Mouse (Mus musculus) liver (tissue): ENCODE measurements around the gene Rfwd3.
A peak's percentile ranks its signal among the peaks of the same experiment; 100 is the strongest.
"Not testable (repeated sequence)": the region's sequence is repeated elsewhere in the genome, so short reads cannot be mapped to it uniquely, and the experiment has no call there.

Source experiments
- DNase-seq: peaks from one replicate; pipeline ENCODE4 v3.0.0-alpha.2; 2020; ENCODE audit warnings: mixed read lengths

The Rfwd3 gene

GRCm38 (mm10) chr8:111299821-111300568, at the start of gene Rfwd3:
Rfwd3 (minus strand) TSS chr8:111300222.
- peak; percentile 97 for DNase-seq

DNA sequence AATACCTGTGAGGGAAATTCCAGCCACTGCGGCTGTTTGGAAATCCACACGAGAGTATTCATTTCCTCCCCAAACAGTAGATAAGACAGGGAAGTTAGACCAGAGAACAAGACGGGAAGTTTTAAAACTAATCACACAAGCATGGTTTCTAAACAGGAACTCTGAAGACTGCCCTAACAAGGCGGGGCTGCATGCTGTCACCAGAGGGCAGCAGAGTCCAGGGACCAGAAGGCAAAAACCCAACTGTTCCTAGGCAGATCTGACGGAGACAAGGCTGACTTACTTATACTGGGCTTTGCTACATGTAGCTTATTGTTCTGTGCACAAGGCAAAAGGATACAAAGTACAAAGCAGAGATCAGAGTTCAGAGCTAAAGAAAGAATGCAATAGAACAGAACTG, 43.2 kb upstream of the Rfwd3 start:
- peak; percentile 75 for DNase-seq

DNA sequence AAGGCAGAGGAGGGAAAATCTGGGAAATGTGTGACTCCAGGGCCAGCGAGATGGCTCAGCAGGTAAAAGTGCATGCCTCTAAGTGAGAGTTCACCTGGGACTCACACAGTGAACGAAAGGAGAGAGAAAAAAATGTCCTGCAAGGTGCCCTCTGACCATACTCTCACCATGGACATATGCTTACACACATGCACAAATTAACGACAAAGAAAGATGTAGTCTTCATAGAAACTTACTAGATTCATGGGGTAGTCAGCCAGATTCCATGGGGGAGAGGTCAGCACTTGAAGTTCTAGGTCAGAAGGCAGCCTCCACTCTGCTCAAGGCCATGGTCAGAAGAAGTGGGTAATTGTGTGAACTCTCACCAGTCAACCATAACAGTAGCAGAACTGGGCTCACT, 40.2 kb upstream of the Rfwd3 start:
- no peak for DNase-seq

DNA sequence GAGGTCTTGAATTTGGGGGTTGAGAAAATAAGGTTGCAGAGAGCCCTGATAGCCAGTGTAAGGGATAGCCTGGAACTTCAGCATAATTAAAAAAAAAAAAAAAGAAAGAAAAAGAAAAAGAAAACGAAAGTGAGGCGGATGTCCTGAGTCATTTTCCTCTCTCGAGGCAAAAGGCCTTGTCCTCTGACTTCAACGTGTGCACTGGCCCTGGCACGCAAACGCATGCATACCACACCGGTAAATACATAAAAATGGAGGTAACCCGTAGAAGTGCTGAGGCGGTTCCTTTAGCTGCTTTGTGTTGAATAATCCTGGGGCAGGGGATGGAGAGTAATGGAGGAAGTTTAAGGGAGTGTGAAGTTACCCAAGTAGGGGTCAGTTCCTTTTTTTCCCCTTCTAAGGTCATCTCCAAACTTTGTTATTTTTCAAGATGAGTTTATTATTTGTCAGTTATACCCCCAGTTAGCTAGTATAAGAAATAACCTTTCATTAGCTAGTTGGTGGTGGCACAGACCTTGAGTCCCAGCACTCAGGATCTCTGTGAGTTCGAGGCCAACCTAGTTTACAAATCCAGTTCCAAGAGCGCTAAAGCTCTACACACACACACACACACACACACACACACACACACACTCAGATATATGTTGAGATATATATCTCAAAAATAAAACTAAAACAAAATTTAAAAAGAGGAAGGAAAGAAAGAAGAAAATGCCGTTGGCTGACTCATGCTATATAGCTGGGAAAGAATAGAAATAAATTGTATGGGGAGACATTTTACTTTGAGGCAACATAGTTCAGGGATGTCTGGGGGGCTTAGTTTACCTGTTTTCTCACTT, 38.6 kb upstream of the Rfwd3 start:
- no peak for DNase-seq

- peak; percentile 59 for DNase-seq
Observed at GRCm38 (mm10) chr8:111337890-111338347, 37.9 kb upstream of the Rfwd3 start, which contains the start of gene Mlkl. Mlkl (minus strand) TSS chr8:111338177.

DNA sequence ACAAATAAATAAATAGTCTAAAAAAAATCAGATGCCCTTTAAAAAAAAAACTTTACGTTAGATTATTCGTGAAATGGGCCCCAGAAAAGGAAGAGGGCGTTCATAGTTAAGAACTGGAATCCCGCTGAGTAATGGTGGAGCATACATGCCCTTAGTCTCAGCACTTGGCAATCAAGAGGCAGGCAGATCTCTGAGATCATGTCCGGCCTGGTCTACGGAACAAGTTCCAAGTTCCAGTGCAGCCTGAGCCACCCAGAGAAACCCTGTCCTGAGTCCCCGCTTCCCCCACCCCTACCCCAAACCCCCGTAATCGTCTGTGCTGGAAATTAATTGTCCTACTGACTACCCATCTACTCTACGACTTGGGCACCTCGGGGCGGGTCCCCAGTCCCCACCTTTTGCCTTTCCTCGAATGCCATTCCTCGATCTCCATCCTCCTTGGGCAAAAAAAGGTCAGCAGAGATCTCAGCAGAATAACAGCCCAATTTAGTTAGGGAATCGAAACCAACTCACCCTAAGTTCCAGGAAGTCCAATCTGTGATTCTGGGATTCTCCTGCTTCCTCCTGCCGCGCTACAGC, 37.4 kb upstream of the Rfwd3 start:
- no peak for DNase-seq

DNA sequence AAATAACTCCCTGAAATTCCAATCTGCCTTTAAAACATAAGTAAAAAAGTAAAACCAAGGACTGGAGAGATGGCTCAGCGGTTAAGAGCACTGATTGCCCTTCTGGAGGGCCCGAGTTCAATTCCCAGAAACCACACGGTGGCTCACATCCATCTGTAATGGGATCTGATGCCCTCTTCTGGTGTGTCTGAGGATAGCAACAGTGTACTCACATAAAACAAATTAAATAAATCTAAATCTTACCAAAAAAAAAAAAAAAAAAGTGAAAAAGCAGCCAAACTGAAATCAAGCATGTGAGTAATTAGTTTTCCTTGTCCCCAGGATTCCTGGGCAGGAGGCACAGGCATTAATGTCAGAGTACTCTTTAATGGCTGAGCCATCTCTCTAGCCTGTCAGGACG, 36.7 kb upstream of the Rfwd3 start:
- no peak for DNase-seq

DNA sequence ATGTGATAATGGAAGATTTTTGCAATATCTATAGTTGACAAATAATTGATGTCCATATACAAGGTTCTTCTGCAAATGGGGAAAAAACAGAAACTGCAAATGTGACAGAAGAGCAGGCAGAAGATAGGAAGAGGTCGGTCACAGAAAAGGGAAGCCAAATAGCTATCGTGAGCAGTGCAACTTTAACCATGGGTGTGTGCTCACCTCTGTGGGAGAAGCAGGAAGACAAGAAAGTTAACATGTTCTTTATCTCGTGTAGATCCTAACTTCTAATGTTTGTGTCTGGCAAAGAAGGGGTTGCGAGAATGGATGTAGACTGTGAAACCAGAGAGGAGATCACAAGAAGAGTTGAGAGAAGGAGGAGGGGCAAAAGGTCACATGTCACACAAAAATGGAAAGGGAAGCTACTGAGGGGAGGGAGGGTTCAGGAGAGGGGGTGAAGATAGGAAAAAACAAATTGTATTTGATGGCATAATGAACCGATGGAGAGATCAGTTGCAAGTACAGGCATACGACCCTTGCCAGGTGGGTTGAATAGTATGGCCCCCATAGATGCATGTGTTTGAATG, 25.3 kb upstream of the Rfwd3 start:
- DNase-seq, result no peak

DNA sequence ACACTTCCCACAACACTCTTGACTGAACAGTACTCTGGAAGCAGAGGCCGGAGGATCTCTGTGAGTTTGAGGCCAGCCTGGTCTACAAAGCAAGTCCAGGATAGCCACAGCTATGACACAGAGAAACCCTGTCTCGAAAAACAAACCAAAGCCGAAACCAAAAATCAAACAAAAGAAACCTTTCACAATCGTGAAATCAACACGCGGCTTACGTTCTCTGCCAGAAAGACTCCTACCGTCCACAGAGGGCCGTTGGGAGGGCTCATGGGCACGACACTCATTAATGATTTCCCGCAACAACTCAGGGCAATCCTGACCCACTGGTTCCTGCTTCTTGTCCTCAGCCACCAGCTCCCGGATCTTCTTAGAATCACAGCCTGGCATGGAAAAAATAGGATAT, 14.7 kb upstream of the Rfwd3 start:
- no peak for DNase-seq

- not testable (repeated sequence) for DNase-seq
Observed at GRCm38 (mm10) chr8:111313961-111314360, 13.9 kb upstream of the Rfwd3 start.

- peak; percentile 72 for DNase-seq
Observed at GRCm38 (mm10) chr8:111312758-111313162, 12.7 kb upstream of the Rfwd3 start.

DNA sequence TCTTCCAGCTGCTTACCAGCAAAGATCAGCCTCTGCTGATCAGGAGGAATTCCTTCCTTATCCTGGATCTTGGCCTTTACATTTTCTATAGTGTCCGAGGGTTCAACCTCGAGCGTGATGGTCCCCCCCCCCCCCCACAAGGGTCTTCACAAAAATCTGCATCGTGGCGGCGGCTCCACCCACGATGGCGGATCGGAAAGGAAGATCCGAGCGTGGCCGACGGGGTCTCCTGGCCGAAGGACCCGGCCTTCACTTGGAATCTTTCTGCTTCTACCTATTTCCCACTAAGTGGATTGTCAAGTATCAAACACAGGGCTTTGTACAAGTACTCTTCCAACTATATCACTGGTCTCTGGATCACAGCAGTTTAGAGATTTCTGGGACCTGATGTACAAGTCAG, 10.0 kb upstream of the Rfwd3 start:
- not testable (repeated sequence) for DNase-seq

DNA sequence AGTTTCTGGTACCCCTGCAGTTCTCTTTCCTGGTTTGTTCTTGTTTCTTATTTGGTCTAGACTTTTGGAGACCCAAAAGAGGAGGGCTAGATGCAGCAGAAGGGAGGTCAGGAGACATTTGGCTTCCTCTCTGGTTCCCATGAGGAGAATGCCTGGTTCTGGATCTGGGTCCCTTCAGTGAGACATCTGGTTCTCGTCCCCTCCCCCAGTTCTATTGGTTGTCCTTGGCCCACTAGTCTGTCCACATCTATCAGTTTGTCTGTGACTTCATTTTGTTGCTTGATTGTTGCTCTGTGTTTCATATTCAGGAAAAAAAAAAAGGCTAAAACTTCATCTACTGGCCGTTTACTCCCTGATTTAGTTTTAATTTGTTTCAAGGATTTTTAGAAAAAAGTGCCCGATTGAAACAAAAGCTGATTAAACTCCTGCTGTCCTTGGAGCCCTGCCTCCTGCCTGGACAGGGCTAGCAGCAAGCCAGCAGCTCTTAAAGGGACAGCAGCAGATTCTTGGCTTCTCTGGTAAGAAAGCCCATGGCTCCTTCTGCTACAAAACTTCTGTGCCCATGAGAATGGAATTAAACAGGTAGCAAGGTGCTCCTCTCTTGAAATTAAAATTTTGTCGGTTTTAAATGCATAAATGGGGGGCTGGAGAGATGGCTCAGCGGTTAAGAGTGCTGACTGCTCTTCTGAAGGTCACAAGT, 5.2 kb upstream of the Rfwd3 start:
- DNase-seq, result no peak

DNA sequence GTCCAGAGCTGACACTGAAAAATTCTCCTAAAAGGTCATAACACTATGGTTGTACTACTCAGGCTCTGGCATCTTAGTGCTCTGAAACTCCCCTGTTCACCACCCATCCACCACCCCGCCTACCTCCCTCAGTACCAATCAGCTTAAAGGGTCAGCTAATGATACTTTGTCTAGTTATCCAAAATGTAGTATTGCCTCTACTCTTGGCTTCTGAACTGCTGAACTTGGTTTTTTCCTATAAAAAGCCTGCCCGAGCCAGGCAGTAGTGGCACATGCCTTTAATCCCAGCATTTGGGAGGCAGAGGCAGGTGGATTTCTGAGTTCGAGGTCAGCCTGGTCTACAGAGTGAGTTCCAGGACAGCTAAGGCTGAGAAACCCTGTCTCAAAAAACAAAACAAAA, 4.3 kb upstream of the Rfwd3 start:
- DNase-seq, result no peak

DNA sequence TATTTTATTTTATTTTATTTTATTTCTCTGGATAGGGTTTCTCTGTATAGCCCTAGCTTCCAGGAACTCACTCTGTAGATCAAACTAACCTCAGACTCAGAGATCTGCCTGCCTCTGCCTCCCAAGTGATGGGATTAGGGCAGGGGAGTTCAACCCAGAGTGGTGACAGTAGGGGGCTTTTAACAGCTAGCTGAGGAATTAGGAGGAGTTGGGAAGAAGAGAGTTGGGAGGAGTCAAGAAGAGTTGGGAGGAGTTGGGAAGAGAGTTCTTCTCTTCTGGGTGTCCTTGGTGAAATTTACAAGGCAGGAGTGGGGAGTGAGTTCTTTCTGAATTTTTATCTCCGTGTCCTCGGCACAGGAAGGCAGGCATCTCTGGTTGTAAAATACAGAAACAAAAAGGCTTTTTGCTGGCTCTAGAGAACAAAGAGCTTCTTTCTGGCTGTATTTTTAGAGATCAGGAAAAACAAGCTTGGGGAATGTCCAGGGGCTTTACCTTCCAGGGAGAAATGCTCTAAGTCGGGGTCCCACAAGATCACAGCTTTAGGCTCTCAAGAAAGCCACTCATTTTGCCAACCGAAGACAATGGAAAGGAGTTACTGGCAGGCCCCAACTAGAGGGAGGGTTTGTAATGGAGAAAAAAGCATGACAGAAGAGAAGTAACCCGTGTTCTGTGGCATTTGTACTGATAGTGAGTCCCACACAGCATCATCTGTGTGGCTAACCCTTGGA, 3.2 kb upstream of the Rfwd3 start:
- not testable (repeated sequence) for DNase-seq

DNA sequence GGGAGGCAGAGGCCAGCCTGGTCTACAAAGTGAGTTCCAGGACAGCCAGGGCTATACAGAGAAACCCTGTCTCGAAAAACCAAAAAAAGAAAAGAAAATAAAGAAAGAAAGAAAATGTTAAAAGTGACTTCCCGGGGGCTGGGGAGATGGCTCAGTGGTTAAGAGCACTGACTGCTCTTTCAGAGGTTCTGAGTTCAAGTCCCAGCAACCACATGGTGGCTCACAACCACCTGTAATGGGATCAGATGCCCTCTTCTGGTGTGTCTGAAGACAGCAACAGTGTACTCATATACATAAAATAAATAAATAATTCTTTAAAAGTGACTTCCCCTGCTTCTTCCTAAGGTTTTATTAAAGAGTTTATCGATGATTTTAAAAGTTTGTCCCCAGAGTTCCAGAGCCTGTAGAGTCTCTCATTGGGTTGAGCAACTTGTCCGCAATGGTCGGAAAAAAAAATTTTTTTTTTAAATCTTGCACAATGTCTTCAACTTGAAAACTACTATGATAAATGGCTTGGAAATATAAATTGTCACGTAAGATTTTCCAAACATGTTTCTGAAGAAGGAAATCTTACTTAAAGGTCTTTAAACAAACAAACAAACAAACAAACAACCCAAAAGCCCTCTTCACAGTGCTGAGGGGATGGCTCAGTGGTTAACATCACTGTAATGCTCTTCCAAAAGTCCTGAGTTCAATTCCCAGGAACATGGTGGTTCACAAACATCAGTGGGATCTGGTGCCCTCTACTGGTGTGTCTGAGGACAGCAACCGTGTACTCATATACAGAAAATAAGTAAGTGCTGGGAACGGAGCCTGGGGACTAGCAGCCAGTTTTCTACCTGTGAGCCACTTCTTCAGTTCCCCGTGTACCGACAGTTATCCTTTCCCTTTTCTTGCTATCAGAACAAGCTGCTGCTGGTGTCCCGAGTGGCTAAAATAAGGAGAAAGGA, 850 bp upstream of the Rfwd3 start:
- peak; percentile 32 for DNase-seq

DNA sequence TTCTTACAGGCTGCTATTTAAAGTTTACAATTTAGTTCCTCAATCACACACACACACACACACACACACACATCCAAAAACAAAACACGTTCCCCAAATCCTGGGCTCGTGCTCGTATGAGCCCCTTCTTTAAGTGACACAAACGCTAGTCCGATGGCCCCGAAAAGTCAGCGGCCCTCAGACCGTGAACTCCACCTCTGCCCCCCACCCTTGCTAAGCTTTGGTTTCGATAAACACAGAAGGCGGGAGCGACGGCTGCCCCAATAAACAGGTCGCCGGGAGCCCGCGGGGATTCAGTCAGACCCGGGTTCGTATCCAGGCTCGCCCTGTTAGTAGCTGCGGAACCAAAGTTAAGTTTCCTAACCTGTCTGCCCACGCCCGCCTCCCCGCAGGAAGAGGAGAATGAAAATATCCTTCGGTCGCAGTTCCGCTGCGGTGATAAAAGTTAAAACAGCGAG, 630 bp downstream of the Rfwd3 start:
- peak; percentile 84 for DNase-seq

DNA sequence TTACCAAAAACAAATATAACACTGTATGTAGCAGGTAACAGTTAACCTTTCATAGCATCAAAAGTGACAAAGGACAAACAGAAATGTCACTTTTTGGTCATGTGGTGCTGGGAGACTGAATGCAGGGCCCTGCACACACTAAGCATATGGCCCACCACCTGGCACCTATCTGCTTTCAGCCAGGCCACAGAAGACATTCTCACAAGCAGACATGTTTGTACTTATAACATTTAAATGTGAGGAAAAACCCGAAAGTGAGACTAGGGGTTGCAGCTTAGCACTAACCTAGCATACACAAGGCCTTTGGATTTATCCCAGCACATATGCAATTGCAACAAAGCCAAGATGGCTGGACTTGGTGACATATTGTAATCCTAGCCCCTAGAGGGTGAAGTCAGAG, 2.0 kb downstream of the Rfwd3 start:
- no peak for DNase-seq

- no peak for DNase-seq
Observed at GRCm38 (mm10) chr8:111291733-111292132, 8.3 kb downstream of the Rfwd3 start.

GRCm38 (mm10) chr8:111290586-111290985, 9.4 kb downstream of the Rfwd3 start:
- DNase-seq, result no peak

GRCm38 (mm10) chr8:111285603-111286002, 14.4 kb downstream of the Rfwd3 start:
- no peak for DNase-seq
